Mouse (Mus musculus): ENCODE results near the gene Prmt3.

Prmt3 gene

GRCm38 (mm10) chr7:49859820-49860219 is 81.7 kb downstream of the Prmt3 start:
- DNase-seq, result no peak

DNA sequence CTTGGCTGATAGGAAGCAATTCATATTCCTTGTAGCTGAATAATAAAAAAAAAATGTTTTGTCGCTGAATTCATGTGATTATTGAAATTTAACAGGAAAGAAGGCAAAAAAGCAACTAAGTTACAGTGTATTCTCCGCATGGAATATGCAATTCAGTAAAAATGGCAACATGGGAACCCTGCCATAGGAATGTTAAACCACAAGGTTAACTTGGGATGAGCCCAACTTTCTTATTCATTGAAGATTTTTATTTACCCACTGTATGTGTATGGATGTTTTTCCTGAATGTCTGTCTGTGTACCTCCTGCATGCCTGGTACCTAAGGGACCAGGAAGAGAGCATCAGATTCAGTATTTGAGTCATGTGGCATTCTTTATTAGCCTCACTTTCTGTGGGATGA is 83.0 kb downstream of the Prmt3 start:
- no peak for DNase-seq

- no peak for DNase-seq
Measured at GRCm38 (mm10) chr7:49863753-49864152, 85.6 kb downstream of the Prmt3 start.

- no peak for DNase-seq
Measured at GRCm38 (mm10) chr7:49869656-49870055, 91.5 kb downstream of the Prmt3 start.

GRCm38 (mm10) chr7:49870276-49870675 is 92.1 kb downstream of the Prmt3 start:
- DNase-seq, result no peak

- DNase-seq, result no peak
Measured at GRCm38 (mm10) chr7:49877307-49877706, 99.2 kb downstream of the Prmt3 start.

DNA sequence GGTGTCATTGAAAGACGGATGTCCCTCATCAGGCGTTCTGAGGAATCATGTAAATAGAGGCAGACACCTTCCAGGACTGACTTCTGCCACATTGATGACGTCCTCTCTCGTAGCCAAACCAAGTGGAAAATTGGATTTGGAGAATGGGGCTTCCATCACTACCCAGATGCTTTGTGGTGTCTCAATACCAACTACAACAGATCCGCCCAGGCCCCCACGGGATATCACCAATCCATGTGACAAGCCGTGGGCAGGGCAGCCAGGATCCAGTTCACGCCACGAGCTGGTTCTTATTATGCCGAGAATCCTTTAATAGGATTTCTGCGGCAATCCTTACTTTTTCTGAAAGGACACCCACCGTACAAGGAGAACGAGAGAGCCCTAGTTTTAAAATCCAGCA is 100.9 kb downstream of the Prmt3 start:
- DNase-seq, result no peak

- DNase-seq, result no peak
Measured at GRCm38 (mm10) chr7:49879998-49880707, 102.0 kb downstream of the Prmt3 start.

- peak; percentile 52 for DNase-seq
Measured at GRCm38 (mm10) chr7:49882288-49882687, 104.1 kb downstream of the Prmt3 start.

DNA sequence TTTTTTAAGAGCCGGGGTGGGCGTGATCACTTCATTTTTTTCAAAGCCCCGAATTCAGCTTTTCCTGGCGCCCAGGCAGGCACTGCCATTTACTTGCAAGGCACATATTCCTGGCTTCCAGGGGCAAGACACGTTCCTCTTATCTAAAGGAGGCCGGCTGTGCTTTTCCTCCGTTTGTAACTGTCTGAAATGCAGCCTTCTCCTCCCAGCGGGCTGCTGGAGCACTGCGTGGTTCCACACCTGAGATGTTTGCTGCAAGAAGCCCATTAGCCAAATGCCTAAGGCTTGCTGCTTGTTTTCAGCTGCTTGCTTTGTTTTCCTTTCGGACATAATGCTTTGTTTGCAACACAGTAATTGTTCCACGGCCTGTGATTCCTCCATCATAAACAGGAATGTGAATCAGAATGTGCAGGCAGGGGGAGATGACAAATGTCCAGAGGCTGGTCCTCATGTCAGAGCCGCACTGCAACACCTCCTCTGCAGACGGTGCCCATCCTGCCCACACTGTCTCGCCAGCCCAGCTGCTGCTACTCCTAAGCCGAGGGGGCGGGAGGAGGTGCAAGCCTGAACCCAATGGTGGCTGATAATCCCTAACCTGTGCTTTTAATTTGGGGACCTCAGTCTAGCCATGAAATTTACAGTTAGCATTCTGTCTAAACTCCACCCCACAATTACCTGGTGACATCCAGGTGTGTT is 104.7 kb downstream of the Prmt3 start:
- DNase-seq, result no peak

- DNase-seq, result no peak
Measured at GRCm38 (mm10) chr7:49887776-49888390, 109.7 kb downstream of the Prmt3 start.

DNA sequence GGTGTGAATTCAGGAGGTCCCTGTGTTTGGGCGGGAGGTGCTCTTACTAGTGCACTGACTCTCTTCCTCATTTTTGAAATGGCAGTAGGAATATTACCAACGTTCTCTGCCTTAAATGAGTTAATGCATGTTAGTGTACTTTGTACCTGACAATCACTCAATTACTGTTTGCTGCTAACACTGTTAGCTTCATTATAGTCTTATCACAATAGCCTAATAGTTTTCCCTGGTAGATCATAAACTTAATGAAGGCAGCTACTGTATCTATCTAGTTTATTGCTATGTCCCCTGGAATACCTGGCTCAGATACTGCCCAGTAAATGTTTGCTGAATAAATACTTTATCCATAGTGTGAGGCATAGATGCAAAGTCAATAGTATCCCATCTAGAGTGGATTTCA is 116.6 kb downstream of the Prmt3 start:
- DNase-seq, result no peak

GRCm38 (mm10) chr7:49895296-49895695 is 117.2 kb downstream of the Prmt3 start:
- DNase-seq, result no peak

- DNase-seq, result no peak
Measured at GRCm38 (mm10) chr7:49902003-49902552, 123.9 kb downstream of the Prmt3 start.

DNA sequence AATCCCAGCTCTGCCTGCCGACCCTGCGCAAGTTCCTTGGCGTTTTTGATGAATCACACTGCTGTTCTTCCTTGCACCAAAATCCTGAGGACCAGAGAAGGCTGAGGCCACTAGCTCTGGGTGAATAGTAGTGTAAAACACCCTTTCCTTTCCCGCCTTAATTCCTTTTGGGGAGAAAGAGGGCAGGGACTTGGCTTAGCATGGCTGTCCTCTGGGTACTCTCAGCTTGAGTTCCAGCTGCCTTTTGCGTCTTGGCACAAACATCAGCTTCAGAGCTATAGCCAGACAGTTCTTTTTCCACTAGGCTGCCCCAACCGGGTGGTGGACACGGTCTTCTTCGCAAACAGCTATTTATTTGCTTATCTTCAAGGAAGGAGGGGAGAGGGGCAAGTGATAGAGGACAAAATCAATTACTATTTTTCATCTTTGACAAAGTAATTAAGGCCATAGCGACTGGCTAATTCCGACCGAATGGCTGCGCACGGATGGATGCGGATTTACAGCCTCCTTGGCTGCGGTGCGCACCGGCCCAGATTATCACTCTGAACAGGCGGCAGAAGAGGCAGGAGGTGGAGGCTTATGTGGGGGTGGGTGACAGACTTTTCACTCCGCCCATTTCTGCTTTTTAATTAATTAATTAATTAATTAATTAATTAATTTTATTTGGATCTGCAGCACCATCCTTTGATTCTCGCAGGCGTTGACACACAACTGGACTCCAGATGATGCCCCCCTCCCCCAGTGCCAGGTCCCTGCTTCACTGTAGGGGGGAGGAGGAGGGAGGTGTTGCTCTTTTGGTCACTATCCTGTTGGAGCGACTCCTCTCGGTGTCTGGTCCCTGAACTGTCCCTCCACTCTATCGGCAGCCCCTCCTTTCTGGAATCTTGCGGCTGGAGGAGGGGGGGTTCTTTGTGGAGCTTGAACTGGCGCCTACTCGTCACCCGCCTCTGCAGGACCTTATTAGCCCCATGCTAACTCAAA is 129.3 kb downstream of the Prmt3 start:
- DNase-seq, result no peak

Data from lung, postnatal 14 days (tissue).